Mouse (Mus musculus) kidney, adult 8-10 months (tissue): ENCODE measurements around the gene Rbm3.

Experiments used
- DNase-seq, 2 experiments: peaks; one replicate each; pipeline ENCODE4 v3.0.0; 2022

Gene Rbm3

DNA sequence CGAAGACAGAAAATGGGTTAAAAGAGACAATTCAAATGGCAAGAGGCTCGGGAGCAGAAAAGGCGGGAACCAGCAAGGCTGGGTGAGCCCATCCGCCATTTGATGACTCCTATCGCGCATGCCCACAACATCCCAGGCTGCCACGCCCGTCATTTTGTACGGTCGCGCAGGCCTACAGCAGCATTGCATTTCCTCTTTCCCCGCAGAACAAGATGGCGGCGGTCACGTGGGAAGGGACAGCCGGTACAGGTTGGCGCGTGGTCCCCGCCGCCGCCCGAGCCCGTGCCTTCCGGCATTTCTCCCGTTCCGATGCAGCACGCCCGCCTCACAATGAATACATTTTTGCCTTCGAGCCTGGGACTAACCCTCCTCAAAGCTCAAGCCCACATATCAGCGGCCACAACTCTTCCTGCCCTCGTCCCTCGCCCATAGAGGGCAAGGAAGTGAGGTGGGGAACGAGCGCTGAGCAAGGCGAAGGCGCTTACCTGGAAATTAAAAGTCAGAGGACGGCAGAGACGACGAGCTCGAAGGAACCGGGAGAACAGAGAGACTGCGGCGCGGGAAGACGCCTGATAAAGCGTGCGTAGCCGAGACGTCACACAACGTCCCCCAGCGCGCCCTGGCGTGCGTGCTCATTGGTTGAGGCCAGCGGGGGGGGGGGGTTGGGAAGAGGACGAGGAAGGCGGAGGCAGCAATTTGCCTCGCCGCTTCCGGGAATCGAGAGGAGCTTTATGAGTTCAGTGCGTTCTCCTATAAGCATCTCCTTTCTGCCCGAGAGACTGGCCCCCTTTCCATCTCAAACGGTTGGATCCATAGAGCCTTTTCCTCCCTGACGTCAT lies at the start of gene Rbm3:
TSS of gene Rbm3 (minus strand) at position 728 of the 839 bp plus-strand sequence.
- peak; percentile 84 to 85 for DNase-seq

DNA sequence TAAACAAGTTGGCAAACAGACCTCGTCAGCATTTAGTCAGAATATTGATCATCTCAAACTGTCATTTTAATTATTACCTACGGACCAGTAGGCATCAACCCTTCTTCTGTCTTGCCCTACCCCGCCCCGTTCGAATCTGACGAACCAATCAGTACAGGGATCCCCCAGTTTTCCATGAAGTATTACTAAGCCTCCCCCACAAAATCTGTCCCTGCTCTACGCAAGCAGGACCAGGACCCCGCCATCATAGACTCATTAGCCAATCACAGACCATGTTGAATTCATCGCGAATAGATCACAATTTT lies 47.7 kb upstream of the Rbm3 start, which contains the start of gene Ebp:
TSS of gene Ebp (minus strand) at position 94 of the 305 bp plus-strand sequence.
- no peak for DNase-seq

DNA sequence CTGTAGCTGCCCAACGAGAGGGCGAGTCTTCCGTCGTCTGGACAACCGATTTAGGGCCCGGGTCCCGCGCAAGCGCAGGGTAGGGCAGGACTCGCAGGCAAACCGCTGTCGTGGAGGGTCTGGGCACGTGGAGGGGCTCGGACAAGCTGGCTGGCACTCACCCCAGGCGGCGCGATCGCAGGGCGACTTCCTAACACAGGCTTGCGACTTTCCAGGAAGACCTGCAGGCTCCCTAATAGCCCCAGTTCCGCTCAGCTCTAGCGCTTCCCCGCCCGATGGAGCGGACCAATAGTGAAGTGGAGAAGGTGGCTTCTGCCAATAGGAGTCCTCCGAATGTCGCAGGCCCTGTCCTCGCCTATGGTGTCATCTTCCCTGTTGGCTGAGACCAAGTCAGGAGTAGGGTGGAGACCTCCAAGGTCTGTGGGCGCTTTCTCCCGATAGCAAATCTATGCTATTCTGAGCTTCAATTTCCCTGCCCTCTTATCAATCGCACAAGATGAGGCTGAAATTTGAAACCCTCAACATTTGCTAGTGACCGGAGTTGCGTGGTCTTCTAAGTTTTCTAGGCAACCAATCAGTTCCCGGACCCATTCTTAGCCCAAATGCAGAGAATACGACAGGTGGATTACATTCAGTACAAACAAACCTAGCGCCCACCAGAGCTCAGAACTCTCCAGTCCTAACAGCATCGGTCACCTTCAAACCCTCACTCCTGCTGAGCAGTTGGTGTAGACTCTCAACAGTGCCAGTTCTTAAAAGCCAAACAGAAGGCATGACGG lies 47.1 kb upstream of the Rbm3 start:
- DNase-seq, result peak; percentile 80 to 82

DNA sequence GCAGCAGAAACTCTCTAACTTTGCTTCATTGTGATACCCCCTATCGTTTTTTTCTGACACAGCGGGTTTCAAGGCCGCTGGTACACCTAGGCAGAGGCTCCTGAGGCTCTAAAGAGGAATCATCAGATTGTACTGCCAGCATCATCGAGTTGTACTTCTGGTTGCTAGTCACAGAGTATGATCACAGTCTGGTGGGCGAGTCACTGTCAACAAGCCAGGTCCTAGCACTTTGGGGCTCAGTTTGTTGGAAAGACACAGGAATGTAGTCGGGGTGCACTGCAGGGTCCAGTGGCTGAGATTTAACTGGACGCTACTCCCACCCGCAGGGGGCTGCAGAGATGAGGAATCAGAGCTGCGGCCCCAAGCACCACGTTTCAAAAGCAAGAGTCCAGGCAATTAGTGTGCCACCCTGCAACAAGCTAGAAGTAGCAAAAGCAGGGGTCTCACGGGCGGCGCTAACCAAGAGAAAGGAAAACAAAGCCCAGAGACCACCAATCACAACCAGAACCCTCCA lies 46.5 kb upstream of the Rbm3 start:
- DNase-seq, result no peak

DNA sequence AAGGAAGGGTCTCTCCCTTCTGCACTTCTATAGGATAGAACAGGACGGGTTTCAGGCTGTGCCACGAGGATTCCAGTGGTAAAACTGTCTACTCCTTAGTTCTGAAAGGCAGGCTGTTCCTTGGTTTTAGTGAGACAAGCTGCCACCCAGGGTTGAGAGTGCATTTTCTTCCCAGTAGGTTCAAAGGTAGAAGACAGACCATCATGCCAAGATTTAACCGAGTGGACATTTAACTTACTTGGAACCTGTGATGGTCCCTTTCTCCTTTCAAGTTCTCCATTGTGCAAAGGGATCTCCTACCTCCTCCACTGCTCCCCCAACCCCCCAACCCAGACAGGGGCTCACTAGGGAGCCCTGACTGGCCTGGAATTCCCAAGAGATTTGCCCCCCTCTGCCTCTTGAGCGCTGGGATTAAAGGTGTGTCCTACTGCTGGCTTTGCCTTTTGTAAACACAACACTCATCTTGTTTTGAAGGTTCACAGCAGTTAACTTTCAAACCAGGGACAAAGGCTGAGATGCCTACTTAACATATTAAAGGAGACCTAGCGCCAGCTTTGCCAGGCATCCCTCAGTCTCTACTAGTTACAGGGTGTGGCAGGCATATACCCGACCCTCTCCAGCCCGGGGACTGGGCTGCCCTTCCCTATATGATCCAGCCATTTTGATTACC lies 37.3 kb upstream of the Rbm3 start:
- DNase-seq, result peak; percentile 28 to 33

DNA sequence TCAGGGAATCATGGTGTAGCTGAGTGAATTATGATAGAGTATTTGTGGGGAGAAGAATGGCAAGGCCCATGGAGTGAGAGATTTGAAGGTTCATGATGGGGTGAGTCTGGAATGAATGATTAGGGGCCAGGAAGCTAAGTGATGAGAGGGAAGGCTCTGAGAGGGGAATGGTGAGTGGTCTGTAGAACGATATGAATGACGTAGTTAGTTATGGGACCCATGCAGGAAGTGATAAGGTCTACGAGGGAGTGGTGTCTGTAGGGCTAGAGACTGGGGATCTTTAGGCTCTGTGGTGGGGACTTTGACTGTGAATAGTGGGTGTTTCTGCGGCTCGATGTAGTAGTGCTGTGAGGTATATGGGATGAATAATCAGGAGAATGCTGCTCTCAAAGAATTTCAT lies 34.0 kb upstream of the Rbm3 start:
- DNase-seq, result no peak

DNA sequence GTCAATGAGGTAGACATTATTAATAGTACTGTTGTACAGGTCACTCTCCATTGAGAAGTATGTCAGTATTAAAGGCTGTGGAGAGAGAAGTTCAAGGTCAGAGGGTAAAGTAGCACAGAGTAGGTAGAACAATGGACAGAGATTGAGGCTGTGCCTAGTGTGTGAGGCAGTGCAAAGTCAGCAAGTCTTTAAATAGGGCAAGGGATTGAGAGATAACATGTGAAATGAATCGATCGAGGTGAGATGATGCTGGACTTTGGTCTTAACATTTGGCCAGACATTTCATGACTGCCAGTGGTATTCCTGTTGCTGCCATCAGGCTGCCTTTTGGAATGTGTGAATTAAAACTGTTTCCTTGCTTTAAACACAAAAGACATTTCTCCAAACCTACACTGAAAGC lies 33.2 kb upstream of the Rbm3 start:
- no peak for DNase-seq

DNA sequence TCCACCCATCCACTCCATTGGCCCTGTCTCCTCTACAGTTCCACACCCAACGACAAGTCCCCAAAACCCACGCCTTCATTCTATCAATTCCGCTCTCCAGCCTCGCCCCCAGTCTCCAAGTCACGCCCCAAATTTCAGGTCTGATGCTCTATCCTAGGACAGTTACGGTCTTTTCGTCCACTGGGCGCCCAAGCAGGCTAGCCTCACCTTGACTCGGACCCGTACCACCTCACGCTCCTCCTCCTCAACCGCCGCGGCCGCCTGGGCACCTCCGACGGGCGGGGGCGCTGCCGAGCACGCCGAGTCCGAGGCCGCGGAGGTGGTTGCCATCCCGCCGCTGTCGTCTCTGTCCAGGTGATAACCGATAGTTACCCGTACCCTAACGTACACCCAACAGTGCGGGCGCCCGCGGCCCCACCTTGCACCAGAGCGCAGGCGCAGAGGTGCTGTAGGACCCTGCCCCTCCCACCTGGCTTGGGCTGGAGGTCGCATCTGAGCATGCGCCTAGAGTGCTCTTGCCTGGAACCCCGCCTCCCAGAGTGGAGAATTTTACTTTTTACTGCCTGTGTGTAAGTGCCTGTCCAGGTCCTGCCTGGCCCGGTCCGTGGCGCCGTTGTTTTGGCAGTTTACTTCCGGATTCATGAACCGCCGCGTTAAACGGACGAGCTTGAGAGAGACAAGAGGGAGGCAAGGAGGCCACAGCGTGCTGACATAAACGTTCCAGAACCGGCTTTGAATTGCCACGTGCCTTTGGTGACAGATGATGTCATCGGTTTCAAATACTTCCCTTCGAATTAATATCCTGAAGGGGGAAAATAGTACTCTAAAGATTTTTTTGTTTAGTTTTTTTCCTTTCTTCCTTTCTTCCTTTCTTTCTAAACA lies 30.1 kb upstream of the Rbm3 start, which contains the start of gene Tbc1d25:
TSS of gene Tbc1d25 (minus strand) at position 678 of the 882 bp plus-strand sequence.
- peak; percentile 90 to 92 for DNase-seq

DNA sequence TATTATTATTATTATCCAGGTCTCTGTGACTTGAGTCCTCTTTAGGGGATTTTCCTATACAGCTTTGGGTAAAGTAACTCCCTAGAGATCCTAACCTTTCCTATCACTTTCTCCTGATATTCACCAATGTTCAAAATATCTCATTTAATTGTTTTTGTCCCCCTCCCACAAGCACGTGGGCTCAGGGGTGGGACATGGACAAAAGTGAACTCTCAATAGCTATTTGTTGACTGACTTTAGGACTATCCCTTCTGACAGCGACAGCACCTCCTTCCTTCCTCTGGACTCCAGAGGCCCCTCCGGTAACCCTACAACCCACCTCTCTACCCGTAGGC lies 29.5 kb upstream of the Rbm3 start:
- DNase-seq, result no peak

DNA sequence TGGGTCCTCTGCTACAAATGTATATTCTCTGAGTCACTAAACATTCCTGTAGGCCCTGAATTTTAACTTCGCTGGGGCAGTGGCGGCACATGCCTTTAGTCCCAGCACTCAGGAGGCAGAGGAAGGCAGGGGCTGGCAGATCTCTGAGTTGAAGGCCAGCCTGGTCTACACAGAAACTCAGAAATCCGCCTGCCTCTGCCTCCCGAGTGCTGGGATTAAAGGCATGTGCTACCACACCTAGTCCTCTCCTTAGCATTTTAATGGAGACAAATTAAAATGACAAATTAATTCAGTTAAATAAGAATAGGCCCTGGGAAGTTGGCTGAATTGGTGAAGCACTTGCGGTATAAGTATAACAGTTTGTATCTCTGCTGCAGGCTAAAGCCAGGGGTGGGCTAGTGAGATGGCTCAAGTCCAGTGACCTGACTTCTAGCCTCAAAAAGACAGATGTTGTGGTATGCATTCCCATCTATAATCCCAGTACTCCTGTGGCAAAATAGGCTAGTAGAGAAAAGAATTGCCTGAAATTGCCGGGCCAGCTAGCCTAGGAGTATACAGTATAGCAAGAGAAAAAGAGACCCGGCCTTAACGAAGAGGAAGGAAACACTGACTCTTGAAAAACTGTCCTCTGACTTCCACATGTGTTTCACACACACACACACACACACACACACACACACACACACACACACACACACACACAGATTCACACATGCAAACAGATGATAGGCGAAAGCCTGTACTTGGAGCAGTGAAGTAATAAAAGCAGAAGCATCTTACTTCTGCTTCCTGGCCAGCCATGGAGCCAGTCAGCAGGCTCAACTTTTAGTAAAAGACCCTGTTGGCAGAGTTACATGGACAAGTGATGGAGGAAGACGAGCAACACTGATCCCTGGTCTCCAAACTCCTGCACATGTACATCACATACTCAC lies 22.3 kb upstream of the Rbm3 start:
- DNase-seq, result no peak

DNA sequence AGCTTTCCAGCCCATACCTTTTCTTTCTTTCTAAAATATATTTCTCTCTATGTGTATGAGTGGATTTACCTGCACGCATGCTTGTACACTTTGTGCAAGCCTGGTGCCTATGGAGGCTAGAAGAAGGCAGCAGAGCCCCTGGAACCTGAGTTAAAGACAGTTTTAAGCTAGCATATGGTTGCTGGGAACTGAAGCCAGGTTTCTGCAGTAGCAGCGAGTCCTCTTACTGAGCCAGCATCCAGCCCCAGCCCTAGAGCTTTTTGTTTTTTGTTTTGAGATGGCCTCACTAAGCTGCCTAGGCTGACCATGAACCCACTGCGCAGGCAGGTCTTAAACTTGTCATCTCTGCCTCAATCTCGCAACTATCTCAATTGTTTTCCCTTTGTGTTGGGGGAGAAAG lies 18.8 kb upstream of the Rbm3 start:
- no peak for DNase-seq

DNA sequence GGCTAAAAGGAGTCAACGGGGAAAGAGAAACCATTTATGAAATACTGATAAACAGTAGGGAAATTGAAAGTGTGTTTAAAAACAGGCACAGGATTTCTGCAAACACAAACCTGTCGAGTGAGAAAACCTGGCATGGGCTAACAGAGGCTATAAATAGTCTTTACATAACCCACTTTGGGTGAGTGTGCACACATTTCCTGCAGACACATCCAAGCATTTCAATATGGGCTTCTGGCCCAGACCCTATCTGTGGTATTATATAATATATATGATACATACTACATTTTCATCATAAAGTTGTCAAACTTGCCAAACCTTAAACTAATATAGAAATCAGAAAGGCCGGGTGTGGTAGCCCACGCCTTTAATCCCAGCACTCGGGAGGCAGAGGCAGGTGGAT lies 17.4 kb upstream of the Rbm3 start:
- DNase-seq, result no peak

DNA sequence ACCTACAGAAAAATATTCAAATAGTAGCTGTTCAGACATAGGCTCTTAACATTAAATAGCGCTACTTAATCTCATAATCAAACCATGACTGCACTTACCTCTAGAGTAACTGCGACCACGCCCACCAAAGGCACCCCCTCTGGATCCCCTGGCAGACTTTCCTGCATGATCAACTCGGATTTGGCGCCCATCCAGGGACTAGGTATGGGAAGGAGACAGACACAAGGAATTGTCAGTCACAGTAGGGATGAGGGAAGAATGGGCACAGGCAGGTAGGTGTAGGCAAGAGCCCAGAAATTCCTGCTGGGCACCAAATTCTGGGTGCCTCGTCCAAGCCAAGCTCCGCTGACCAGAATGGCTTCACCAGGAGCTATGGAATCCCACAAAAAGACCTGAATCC lies 1.9 kb downstream of the Rbm3 start:
- no peak for DNase-seq

DNA sequence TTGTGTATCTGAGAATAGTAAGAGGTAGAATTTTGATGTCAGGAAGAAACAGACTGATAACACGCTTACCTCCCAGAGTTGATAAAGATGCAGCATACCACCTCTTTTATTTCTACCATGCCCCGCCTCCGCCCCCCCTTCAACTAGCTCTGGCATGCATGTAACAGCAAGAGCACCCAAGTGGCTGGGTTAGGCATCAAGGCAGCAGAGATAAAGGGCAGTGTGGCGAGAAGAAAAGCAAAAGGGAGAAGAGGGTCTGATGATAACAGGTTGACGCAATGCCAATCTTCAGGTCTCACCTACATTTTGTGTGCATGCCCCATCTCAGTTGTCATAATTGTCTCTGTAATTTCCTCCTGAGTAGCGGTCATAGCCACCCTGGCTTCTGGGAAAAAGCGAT lies 2.7 kb downstream of the Rbm3 start:
- no peak for DNase-seq

DNA sequence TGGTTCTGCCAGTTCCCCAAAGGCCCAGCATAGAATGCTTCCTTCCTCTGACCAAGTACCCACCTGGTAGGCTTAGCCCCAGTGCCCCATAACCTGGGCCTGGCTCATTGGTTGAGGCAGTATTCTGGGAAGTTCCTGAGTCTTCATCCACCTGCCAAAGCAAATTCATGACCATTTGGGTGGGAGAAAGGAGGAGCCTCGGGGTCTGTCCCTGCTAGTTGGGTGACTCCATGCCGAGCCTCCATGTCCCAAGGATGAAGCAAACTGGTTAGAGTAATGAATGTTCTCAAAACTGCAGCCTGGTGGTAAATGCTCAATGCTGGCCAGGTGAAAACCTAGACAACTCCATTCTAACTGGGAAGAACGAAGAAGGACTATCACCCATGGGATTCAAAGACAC lies 4.6 kb downstream of the Rbm3 start:
- no peak for DNase-seq

DNA sequence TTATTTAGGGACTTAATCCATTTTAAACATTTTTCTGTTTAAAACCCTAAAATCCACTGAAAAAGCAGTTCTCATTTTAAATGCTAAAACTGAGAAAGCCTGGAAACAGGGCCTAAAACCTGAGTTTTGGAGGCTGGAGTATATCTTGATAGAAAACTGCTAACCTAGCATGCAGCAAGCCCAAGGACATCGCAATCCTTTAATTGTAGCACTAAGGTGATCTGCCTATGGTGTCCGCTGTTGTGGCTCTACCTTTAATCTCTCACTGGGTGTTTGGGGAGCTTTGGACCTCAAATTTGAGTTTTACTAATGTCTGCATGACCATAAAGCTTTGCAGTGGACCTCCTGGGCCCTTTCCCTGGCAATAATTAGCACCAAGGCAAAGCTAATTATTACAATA lies 5.2 kb downstream of the Rbm3 start:
- DNase-seq, result no peak

DNA sequence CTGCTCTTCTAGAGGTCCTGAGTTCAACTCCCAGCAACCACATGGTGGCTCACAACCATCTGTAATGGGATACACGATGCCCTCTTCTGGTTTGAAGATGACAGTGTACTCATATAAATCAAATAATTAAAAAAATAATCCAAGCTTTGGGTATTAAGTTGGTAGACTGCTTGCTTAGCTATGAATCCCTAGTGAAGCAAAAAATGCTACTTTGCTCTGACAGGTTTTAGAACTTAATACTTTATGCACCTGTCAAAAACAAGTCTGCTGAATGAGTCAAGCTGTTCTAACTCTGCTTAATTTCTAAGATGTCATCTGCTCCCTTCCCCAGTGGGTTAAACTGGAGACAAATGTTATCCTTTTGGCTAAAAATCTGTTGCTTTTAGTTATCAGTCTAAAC lies 6.2 kb downstream of the Rbm3 start:
- no peak for DNase-seq

DNA sequence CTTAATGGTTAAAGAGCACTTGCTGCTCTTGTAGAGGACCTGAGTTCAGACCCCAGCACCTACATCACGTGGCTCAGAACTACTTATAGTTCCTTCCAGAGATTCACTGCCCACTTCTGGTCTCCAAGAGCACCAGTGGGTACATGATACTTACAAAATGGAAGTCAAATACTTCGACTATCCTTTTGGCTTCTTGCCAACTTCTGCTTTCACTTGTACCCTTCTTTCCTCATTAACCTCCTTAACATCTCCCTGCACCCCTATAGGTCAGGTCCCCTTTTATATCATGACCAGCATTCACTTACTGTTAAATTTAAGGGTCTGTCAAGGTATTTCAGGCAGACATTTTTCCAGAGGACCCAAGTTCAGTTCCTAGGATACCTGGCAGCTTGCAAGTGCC lies 9.8 kb downstream of the Rbm3 start:
- DNase-seq, result no peak

DNA sequence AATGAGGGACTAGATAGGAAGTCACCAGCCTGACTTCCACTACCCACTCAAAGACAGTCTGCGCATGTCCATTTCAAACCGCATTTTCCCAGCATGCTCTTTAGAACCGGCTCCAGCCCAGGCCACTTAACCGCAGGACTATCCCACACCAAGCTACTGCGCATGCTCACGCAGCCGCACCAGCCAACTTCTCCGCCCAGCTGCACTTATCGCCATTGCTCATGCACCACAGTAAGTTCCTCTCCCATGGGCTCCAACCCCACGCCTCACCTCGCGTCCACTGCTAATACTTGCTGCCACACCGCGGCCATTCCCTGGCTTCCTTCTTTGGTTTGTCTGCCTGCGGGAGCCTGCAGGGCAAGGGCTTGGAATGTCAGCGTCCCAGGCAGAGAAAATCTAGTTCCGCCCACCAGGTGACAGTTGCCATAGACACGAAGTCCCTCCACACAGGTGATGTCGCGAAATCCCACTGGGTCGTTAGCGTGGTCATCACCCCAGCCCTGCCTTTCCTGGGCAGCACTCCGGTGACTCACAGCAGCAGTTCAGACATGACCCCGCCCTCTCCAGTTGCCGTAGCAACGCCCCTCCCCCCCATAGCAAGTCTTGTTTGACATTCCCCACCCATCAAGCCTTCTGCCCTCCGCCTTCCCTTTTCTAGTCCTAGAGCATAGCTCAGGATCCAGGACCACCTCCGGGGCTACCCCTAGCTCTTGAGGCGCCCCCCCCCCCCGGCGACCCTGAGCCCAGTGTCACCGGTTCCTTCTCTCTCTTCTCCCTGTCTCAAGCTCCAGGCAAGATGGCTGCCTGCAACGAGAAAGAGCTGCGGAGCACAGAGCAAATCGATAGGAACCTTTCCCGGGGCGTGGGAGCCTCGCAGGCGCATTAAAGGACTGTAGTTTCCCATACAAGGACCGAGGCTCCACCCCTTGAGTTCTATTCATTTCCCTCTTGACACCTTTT lies 13.4 kb downstream of the Rbm3 start, which contains the start of gene Wdr13:
TSS of gene Wdr13 (minus strand) at position 876 of the 960 bp plus-strand sequence.
- DNase-seq, result peak; percentile 92 to 93

DNA sequence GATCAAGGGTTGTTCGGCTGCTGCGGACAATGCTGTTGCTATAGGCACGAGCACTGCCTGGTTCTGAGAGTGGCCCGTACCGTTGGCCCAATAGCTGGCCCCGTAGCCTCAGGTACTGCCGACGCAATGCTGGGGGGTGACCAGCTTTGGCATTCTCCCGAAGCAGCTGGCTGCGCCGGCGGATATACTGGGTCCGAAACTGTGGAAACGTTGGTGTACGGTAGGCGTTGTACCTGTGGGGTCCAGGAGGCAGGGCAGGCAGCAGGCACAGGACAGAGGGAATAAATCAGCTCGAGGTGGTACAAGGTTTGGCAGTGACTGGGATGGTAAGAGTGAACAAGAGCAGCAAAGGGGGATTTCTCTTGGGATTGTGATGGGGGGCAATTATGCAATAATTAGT lies 14.3 kb downstream of the Rbm3 start:
- DNase-seq, result peak in 1 of 2 experiments; percentile 4
